ENCODE assay signal across 8 mouse cellular contexts in genomic region chr10:96200932-96201641, GRCm38 (mm10).
DNase-seq lines count a peak whose midpoint lies in the region; ATAC-seq and TF ChIP-seq lines count a peak whose summit lies in the region.

No protein-coding gene starts in this region.

- ATAC-seq in kidney, postnatal 0 days (replicated peaks; ENCODE audit: low FRiP score, low read depth), result no peak
- ATAC-seq in heart, postnatal 0 days (ENCODE audit: insufficient read depth, low read depth), result no peak

- no peaks in the 10 kb centered on the region for H3K79me2 ChIP-seq in macrophage (ENCODE audit: inconsistent target)

- no peak overlapping the region for H3K9ac ChIP-seq in kidney, postnatal 0 days (ENCODE audit: low read depth, low read length)
- no peak overlapping the region for H3K9ac ChIP-seq in heart, postnatal 0 days (replicated peaks; ENCODE audit: low read depth, low read length)

- no peak for TF ChIP-seq CTCF in kidney, postnatal 0 days (IDR thresholded peaks at IDR 0.05; ENCODE audit: low read depth)
- TF ChIP-seq CTCF in heart, postnatal 0 days (IDR thresholded peaks at IDR 0.05; ENCODE audit: low read depth), result no peak

- H3K4me1 ChIP-seq in kidney, postnatal 0 days (replicated peaks; ENCODE audit: insufficient read depth, low read length), result no peaks in the 10 kb centered on the region
- peaks cover 3% of the 10 kb centered on the region; the same call in 1 of the 2 replicates for H3K4me1 ChIP-seq in heart, postnatal 0 days (ENCODE audit: control insufficient read depth, insufficient read depth)

- peak; percentile 19 for DNase-seq in kidney, postnatal 0 days (ENCODE audit: low spot score)
- no peak for DNase-seq in kidney, adult 8-10 months
- DNase-seq in heart, postnatal 0 days (ENCODE audit: low spot score), result peak; percentile 11
- DNase-seq in thymus, postnatal 14 days, result peak; percentile 51
- DNase-seq in right cerebral cortex, postnatal 25 days, result no peak
- DNase-seq in gastrocnemius, postnatal 10 days, result no peak
- DNase-seq in Muller cell, postnatal 12 days (ENCODE audit: inconsistent ontology term), result no peak

- 59% methylated on average over 27 of the region's 27 CpGs for WGBS in kidney, postnatal 0 days
- WGBS in heart, postnatal 0 days, result 47% methylated on average over 27 of the region's 27 CpGs
- 46% methylated on average over 27 of the region's 27 CpGs for WGBS in macrophage (ENCODE audit: missing documents)

- H3K36me3 ChIP-seq in kidney, postnatal 0 days (ENCODE audit: insufficient read depth, low read length), result no peaks in the 10 kb centered on the region
- H3K36me3 ChIP-seq in heart, postnatal 0 days (replicated peaks; ENCODE audit: control insufficient read depth, insufficient read depth, low read length), result no peaks in the 10 kb centered on the region
- no peaks in the 10 kb centered on the region for H3K36me3 ChIP-seq in macrophage (ENCODE audit: inconsistent target)

- H3K27me3 ChIP-seq in kidney, postnatal 0 days (ENCODE audit: insufficient read depth, low read length), result no peaks in the 10 kb centered on the region
- no peaks in the 10 kb centered on the region for H3K27me3 ChIP-seq in heart, postnatal 0 days (ENCODE audit: control insufficient read depth, insufficient read depth, low read length)

- no peaks in the 10 kb centered on the region for H3K9me3 ChIP-seq in kidney, postnatal 0 days (replicated peaks; ENCODE audit: low read length)
- no peaks in the 10 kb centered on the region for H3K9me3 ChIP-seq in heart, postnatal 0 days (replicated peaks; ENCODE audit: control insufficient read depth, low read length)

- H3K4me3 ChIP-seq in kidney, postnatal 0 days (replicated peaks; ENCODE audit: low read depth, low read length), result no peak overlapping the region
- H3K4me3 ChIP-seq in heart, postnatal 0 days (ENCODE audit: low read depth, low read length), result 0 out of 2 replicates have a peak overlapping the region, but pooled peaks have one; percentile 14
- no peak overlapping the region for H3K4me3 ChIP-seq in macrophage (ENCODE audit: inconsistent target)

- no peak overlapping the region for H3K4me2 ChIP-seq in kidney, postnatal 0 days (ENCODE audit: low read length)
- peak overlapping the region; percentile 40 for H3K4me2 ChIP-seq in heart, postnatal 0 days (ENCODE audit: low read depth, low read length)

- no peak overlapping the region for H3K27ac ChIP-seq in kidney, postnatal 0 days
- H3K27ac ChIP-seq in heart, postnatal 0 days (ENCODE audit: low read depth), result no peak overlapping the region
- H3K27ac ChIP-seq in macrophage, result 0 out of 2 replicates have a peak overlapping the region, but pooled peaks have one; percentile 4

- no peak for TF ChIP-seq EP300 in heart, postnatal 0 days (IDR thresholded peaks at IDR 0.05; ENCODE audit: low read depth)

Comparison
In these comparisons a context has a peak if more than half of its experiments do, and no peak if none do; other contexts are left out.
1. DNase-seq: peak in kidney, postnatal 0 days (single experiment), heart, postnatal 0 days (single experiment) and thymus, postnatal 14 days (single experiment); none in kidney, adult 8-10 months (0 of 2), right cerebral cortex, postnatal 25 days (single experiment), gastrocnemius, postnatal 10 days (single experiment) and Muller cell, postnatal 12 days (single experiment).